Mouse (Mus musculus) testis, postnatal 10 days (tissue): ENCODE data around the gene Tmc3.

Experiments
- DNase-seq: peaks from one replicate; pipeline ENCODE4 v3.0.0; 2021; ENCODE audit warnings: low spot score

Tmc3 gene

GRCm38 (mm10) chr7:83637781-83638583 lies 53.3 kb downstream of the Tmc3 start:
- no peak for DNase-seq

GRCm38 (mm10) chr7:83639084-83639483 lies 54.4 kb downstream of the Tmc3 start:
- DNase-seq, result no peak

GRCm38 (mm10) chr7:83640581-83640980 lies 55.9 kb downstream of the Tmc3 start:
- DNase-seq, result no peak

- DNase-seq, result no peak
These were observed 56.4 kb downstream of the Tmc3 start for GRCm38 (mm10) chr7:83641163-83641562.

GRCm38 (mm10) chr7:83643581-83643980 lies 58.9 kb downstream of the Tmc3 start:
- DNase-seq, result no peak

- DNase-seq, result no peak
These were observed 60.0 kb downstream of the Tmc3 start for GRCm38 (mm10) chr7:83644761-83645160.

- no peak for DNase-seq
These were observed 60.7 kb downstream of the Tmc3 start for GRCm38 (mm10) chr7:83645476-83645875.

GRCm38 (mm10) chr7:83648807-83649206 lies 64.1 kb downstream of the Tmc3 start:
- DNase-seq, result no peak

- DNase-seq, result no peak
These were observed 65.9 kb downstream of the Tmc3 start for GRCm38 (mm10) chr7:83650638-83651037.

- no peak for DNase-seq
These were observed 67.8 kb downstream of the Tmc3 start for GRCm38 (mm10) chr7:83652498-83652897.

GRCm38 (mm10) chr7:83653605-83654051 lies 68.9 kb downstream of the Tmc3 start:
- no peak for DNase-seq

GRCm38 (mm10) chr7:83654196-83654595 lies 69.5 kb downstream of the Tmc3 start:
- no peak for DNase-seq

- DNase-seq, result no peak
These were observed 70.4 kb downstream of the Tmc3 start for GRCm38 (mm10) chr7:83654938-83655630.

GRCm38 (mm10) chr7:83658716-83659115 lies 74.0 kb downstream of the Tmc3 start:
- no peak for DNase-seq

- no peak for DNase-seq
These were observed 74.7 kb downstream of the Tmc3 start for GRCm38 (mm10) chr7:83659159-83660065.

- no peak for DNase-seq
These were observed 75.6 kb downstream of the Tmc3 start for GRCm38 (mm10) chr7:83660273-83660691.

GRCm38 (mm10) chr7:83661031-83661430 lies 76.3 kb downstream of the Tmc3 start:
- DNase-seq, result no peak

GRCm38 (mm10) chr7:83661763-83662162 lies 77.0 kb downstream of the Tmc3 start:
- no peak for DNase-seq

- DNase-seq, result no peak
These were observed 78.1 kb downstream of the Tmc3 start for GRCm38 (mm10) chr7:83662711-83663375.

GRCm38 (mm10) chr7:83666087-83666595 lies 81.4 kb downstream of the Tmc3 start:
- no peak for DNase-seq

GRCm38 (mm10) chr7:83667936-83668645 lies 83.4 kb downstream of the Tmc3 start:
- DNase-seq, result peak; percentile 26
